Mouse (Mus musculus): ENCODE measurements around the gene Taok1. TPM values are rescaled to one million over a fixed set of nuclear protein-coding genes. Genes with fewer than 3 reads are reported as not detected.

Taok1 gene
- total and polyA plus RNA-seq, 2 experiments from 2014 or later = 30.8 to 87.4 TPM

- peak; percentile 88 for DNase-seq
- Histone ChIP-seq H3K4me2 (ENCODE audit: low read depth) (peak overlapping the region; percentile 61), H3K4me1 (ENCODE audit: insufficient read depth) (peaks cover 8% of the 10 kb centered on the region), H3K36me3 (ENCODE audit: insufficient read depth) (no peaks in the 10 kb centered on the region), H3K4me3 (ENCODE audit: low read depth, low read length) (peak overlapping the region; percentile 35), H3K9ac (0 out of 2 replicates have a peak overlapping the region, but pooled peaks have one; percentile 18), H3K27me3 (ENCODE audit: insufficient read depth, low read length) (no peaks in the 10 kb centered on the region), H3K27ac (ENCODE audit: low read depth, low read length) (0 out of 2 replicates have a peak overlapping the region, but pooled peaks have one; percentile 35), H3K9me3 (ENCODE audit: low read length) (no peaks in the 10 kb centered on the region)
- peak; percentile 94 for TF ChIP-seq CTCF (IDR thresholded peaks at IDR 0.05; ENCODE audit: low read depth)
- WGBS = 15% methylated on average over 8 of the region's 8 CpGs
- ATAC-seq = peak; percentile 66; the same call in 1 of the 2 replicates
Observed at GRCm38 (mm10) chr11:77630257-77630670, 22.6 kb upstream of the Taok1 start.

- WGBS = 0% methylated on average over 1 of the region's 1 CpGs
- TF ChIP-seq CTCF (IDR thresholded peaks at IDR 0.05; ENCODE audit: low read depth) = peak; percentile 80
- Histone ChIP-seq H3K27ac (ENCODE audit: low read depth, low read length) (no peak overlapping the region), H3K27me3 (ENCODE audit: insufficient read depth, low read length) (no peaks in the 10 kb centered on the region), H3K9me3 (ENCODE audit: low read length) (no peaks in the 10 kb centered on the region), H3K4me3 (ENCODE audit: low read depth, low read length) (no peak overlapping the region), H3K9ac (no peak overlapping the region), H3K4me2 (ENCODE audit: low read depth) (no peak overlapping the region), H3K4me1 (ENCODE audit: insufficient read depth) (peaks cover 12% of the 10 kb centered on the region), H3K36me3 (ENCODE audit: insufficient read depth) (no peaks in the 10 kb centered on the region)
- ATAC-seq = peak; percentile 55; the same call in 1 of the 2 replicates
- peak; percentile 54 for DNase-seq
Observed at GRCm38 (mm10) chr11:77629476-77629875, 21.9 kb upstream of the Taok1 start.

GRCm38 (mm10) chr11:77626596-77627535, 19.3 kb upstream of the Taok1 start:
- Histone ChIP-seq H3K27me3 (ENCODE audit: insufficient read depth, low read length) (no peaks in the 10 kb centered on the region), H3K4me3 (ENCODE audit: low read depth, low read length) (no peak overlapping the region), H3K9ac (no peak overlapping the region), H3K4me1 (ENCODE audit: insufficient read depth) (peaks cover 20% of the 10 kb centered on the region), H3K27ac (ENCODE audit: low read depth, low read length) (no peak overlapping the region), H3K4me2 (ENCODE audit: low read depth) (no peak overlapping the region), H3K36me3 (ENCODE audit: insufficient read depth) (no peaks in the 10 kb centered on the region), H3K9me3 (ENCODE audit: low read length) (no peaks in the 10 kb centered on the region)
- DNase-seq = no peak
- 67% methylated on average over 5 of the region's 5 CpGs for WGBS
- no peak for ATAC-seq
- no peak for TF ChIP-seq CTCF (IDR thresholded peaks at IDR 0.05; ENCODE audit: low read depth)

GRCm38 (mm10) chr11:77625061-77625855, 17.6 kb upstream of the Taok1 start:
- H3K4me3 ChIP-seq (ENCODE audit: low read depth, low read length) = peak overlapping the region; percentile 42
- DNase-seq (peak; percentile 89), ATAC-seq (peak; percentile 70)
- peak overlapping the region; percentile 91 for H3K4me2 ChIP-seq (ENCODE audit: low read depth)
- H3K9ac ChIP-seq = peak overlapping the region; percentile 53
- no peaks in the 10 kb centered on the region for H3K36me3 ChIP-seq (ENCODE audit: insufficient read depth)
- H3K27me3 ChIP-seq (ENCODE audit: insufficient read depth, low read length) = no peaks in the 10 kb centered on the region
- 2% methylated on average over 11 of the region's 11 CpGs for WGBS
- H3K27ac ChIP-seq (ENCODE audit: low read depth, low read length) = peak overlapping the region; percentile 89
- peaks cover 20% of the 10 kb centered on the region for H3K4me1 ChIP-seq (ENCODE audit: insufficient read depth)
- TF ChIP-seq CTCF (IDR thresholded peaks at IDR 0.05; ENCODE audit: low read depth) = no peak
- H3K9me3 ChIP-seq (ENCODE audit: low read length) = no peaks in the 10 kb centered on the region

GRCm38 (mm10) chr11:77624441-77625060, 16.9 kb upstream of the Taok1 start:
- peak overlapping the region; percentile 53 for H3K9ac ChIP-seq
- H3K4me2 ChIP-seq (ENCODE audit: low read depth) = peak overlapping the region; percentile 91
- H3K4me1 ChIP-seq (ENCODE audit: insufficient read depth) = peaks cover 20% of the 10 kb centered on the region
- no peaks in the 10 kb centered on the region for H3K9me3 ChIP-seq (ENCODE audit: low read length)
- peak; percentile 96 for ATAC-seq
- no peaks in the 10 kb centered on the region for H3K27me3 ChIP-seq (ENCODE audit: insufficient read depth, low read length)
- no peak for TF ChIP-seq CTCF (IDR thresholded peaks at IDR 0.05; ENCODE audit: low read depth)
- no peaks in the 10 kb centered on the region for H3K36me3 ChIP-seq (ENCODE audit: insufficient read depth)
- WGBS = 2% methylated on average over 17 of the region's 17 CpGs
- H3K27ac ChIP-seq (ENCODE audit: low read depth, low read length) = peak overlapping the region; percentile 89
- H3K4me3 ChIP-seq (ENCODE audit: low read depth, low read length) = peak overlapping the region; percentile 42
- DNase-seq = peak; percentile 81

GRCm38 (mm10) chr11:77624002-77624401, 16.4 kb upstream of the Taok1 start:
- H3K4me1 ChIP-seq (ENCODE audit: insufficient read depth) = peaks cover 20% of the 10 kb centered on the region
- peak overlapping the region; percentile 53 for H3K9ac ChIP-seq
- no peaks in the 10 kb centered on the region for H3K36me3 ChIP-seq (ENCODE audit: insufficient read depth)
- H3K4me3 ChIP-seq (ENCODE audit: low read depth, low read length) = peak overlapping the region; percentile 42
- peak overlapping the region; percentile 91 for H3K4me2 ChIP-seq (ENCODE audit: low read depth)
- DNase-seq (no peak), ATAC-seq (peak; percentile 20)
- peak overlapping the region; percentile 89 for H3K27ac ChIP-seq (ENCODE audit: low read depth, low read length)
- H3K9me3 ChIP-seq (ENCODE audit: low read length) = no peaks in the 10 kb centered on the region
- no peaks in the 10 kb centered on the region for H3K27me3 ChIP-seq (ENCODE audit: insufficient read depth, low read length)
- no peak for TF ChIP-seq CTCF (IDR thresholded peaks at IDR 0.05; ENCODE audit: low read depth)
- 15% methylated on average over 5 of the region's 5 CpGs for WGBS

Data from forebrain, postnatal 0 days (tissue).